Mouse (Mus musculus): ENCODE data around the gene Gria2.

Gria2 gene

DNA sequence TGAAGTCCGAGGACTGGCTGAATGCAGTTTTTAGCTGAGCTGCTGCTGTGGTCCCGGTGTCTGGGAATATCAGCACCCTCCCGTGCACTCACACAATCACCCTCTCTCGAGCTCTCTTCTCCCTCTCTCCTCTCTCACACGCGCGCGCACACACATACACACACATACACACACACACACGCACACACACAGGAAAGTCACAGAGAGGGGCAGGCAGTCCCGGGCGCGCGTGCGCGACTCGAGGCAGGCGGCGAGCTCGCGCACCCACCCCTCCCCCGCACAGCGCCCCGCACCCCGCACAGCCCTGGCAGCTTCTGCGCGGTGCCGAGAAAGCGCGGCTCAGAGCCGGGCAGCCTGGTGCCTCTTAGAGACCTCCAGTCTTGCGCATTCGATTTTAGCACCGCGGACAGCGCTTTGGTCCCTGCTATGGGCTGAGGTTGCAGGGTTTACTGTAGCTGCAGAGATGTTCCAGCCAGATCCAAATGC, at the start of gene Gria2:
TSS of gene Gria2 (minus strand) at position 240 of the 486 bp plus-strand sequence.
- DNase-seq (ENCODE audit: low read depth, low spot score) = no peak

GRCm38 (mm10) chr3:80850947-80851346, 48.3 kb upstream of the Gria2 start:
- no peak for DNase-seq (ENCODE audit: low read depth, low spot score)

DNA sequence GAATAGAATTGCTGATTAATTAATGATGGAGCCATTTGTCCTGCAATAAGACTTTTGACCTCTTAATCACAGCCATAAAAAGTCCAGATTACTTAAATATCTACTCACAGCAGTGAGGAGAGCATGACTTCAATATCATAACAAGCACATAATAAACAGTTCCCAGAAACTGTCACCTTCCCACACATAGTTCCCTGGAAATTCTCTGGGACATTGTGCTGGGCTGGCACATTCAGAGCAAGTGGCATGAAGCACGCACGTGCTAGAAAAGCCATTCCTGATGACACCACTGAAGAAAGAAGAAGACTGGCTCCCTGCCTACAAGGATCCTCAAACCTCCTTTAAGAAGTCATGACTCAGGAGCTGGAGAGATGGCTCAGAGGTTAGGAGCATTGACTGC, 43.0 kb upstream of the Gria2 start:
- DNase-seq (ENCODE audit: low read depth, low spot score) = no peak

DNA sequence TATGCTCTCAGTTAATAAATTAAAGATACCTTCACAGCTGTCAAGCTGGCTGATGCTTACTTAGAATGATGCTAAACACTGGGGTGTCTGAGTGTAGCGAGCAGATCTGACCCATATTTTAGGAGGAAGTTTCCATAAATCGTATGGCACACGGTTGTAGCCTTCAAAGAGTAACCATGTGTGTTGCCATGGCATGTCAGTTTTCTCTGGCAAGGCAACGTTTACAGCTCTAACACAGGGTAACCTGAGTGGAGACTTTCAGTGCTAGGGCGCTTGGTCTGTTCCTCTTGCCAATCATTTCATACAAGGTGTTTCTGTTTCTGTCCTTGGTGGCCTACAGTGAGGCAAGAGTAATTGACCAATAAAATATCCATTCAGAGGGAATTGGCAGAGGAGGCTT, 37.2 kb upstream of the Gria2 start:
- DNase-seq (ENCODE audit: low read depth, low spot score) = no peak

DNA sequence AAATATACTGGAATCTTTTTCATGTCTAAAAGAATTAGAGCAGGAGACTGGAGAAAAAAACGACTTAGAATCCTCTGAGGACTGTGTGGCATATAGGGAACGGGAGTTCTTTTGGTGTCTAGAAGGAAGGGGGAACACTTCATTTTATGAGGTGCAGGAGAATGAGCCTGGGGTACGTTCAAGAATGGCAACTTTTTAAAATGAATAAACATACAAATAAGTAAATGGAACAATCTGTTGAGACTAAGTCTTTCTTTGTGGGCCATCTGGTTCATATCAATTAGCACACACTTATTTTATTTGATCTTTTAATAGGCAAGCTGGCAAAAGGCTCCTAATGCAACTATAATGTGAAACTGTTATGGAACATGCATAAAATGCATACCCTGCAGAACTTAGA, 34.9 kb upstream of the Gria2 start:
- no peak for DNase-seq (ENCODE audit: low read depth, low spot score)

GRCm38 (mm10) chr3:80823975-80824374, 21.3 kb upstream of the Gria2 start:
- peak; percentile 20 for DNase-seq (ENCODE audit: low read depth, low spot score)

DNA sequence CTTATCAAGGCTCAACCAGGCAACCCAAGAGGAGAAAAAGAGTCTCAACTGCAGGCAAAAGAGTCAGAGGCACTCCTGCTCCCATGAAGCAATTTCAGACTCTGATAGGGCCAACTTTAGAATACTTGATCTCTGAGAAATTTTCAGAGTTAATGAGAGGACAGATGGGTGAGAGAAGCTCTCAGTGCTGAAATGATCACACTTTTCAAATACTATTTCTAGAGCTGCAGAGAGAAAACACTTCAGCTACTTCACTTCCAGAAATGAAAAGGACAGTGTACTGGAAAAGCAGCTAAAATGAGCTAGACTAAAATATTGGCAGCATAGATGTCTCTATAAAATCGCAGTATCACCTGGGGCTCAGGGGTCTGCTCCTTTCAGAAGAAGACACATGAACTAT, 16.0 kb upstream of the Gria2 start:
- no peak for DNase-seq (ENCODE audit: low read depth, low spot score)

- no peak for DNase-seq (ENCODE audit: low read depth, low spot score)
Measured at GRCm38 (mm10) chr3:80813734-80814133, 11.1 kb upstream of the Gria2 start.

DNA sequence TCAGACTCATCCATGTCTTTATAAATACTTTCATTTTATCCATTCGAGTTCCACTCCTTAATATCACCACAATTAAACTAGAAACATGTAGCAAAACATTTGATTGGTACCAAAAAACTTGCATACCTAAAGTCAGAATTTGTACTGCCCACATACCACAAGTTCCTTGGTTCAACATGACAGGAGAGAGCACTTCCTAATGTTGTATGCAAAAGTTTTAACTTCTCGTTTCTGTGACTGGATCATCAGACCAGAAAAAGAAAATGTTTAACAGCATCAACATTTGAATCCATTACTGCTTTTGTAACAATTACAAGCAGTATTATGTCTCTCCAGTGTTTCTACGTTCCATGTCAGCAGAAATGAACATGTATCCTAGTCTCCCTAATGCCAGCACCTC, 9.6 kb upstream of the Gria2 start:
- no peak for DNase-seq (ENCODE audit: low read depth, low spot score)

- DNase-seq (ENCODE audit: low read depth, low spot score) = peak; percentile 15
Measured at GRCm38 (mm10) chr3:80805327-80805726, 2.7 kb upstream of the Gria2 start.

- no peak for DNase-seq (ENCODE audit: low read depth, low spot score)
Measured at GRCm38 (mm10) chr3:80803811-80804210, 1.2 kb upstream of the Gria2 start.

- DNase-seq (ENCODE audit: low read depth, low spot score) = no peak
Measured at GRCm38 (mm10) chr3:80803211-80803610, 576 bp upstream of the Gria2 start.

DNA sequence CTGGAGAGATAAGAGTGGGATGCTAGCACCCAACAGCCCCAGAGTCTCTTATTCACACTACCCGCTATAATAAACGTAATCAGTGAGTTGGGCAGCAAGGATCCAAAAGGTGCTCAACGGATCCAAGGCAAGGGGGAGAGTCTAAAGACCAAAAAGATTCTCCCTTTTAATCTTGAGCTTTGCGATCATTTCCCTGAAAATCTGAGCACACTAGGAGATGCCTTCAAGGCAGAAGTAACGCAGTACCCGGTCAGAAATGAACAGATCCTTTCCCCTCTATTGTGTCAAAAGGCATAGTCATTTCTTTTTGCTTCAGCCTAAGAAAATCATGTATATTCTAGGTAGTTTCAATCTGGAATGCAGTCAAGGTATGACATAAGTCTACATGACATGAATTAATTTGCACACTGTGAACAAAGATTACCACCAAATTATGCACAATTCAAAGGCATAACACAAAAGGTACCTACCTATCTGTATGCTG, 766 bp downstream of the Gria2 start:
- DNase-seq (ENCODE audit: low read depth, low spot score) = no peak

DNA sequence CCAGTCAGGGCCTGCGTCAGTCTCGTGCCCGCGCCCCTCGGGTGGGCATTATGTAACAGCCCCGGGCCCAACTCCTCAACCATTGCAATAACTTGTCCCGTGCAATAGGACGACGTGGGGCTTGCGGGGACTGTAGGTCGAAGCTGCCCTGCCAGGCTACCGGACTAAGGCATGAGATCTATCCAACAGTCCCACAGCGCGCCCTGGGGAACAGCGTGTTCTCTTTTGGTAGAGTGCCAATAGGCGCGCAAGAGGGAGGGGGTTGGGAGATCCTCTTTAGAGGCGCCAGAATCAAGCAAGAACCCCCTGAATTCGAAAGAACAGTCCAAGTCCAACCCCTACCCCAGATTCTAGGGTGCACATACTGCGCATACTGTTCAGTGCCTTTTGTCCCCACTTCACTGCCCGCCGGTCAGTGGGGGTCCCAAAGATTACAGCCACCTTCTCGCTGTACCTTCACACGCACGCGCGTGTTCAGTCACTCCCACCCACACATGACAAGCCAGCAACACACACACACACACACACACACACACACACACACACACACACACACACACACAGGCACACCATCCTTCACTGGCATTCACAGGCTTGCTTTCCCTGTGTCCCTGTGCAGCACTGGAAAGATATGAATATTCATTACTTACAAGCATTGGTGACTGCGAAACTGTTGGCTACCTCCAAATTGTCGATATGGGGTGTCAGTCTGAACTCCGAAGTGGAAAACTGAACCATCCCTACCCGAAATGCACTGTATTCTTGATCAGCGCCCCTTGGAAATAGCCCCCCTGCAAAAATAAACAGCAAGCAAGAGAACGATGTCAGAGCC, 1.4 kb downstream of the Gria2 start:
- no peak for DNase-seq (ENCODE audit: low read depth, low spot score)

DNA sequence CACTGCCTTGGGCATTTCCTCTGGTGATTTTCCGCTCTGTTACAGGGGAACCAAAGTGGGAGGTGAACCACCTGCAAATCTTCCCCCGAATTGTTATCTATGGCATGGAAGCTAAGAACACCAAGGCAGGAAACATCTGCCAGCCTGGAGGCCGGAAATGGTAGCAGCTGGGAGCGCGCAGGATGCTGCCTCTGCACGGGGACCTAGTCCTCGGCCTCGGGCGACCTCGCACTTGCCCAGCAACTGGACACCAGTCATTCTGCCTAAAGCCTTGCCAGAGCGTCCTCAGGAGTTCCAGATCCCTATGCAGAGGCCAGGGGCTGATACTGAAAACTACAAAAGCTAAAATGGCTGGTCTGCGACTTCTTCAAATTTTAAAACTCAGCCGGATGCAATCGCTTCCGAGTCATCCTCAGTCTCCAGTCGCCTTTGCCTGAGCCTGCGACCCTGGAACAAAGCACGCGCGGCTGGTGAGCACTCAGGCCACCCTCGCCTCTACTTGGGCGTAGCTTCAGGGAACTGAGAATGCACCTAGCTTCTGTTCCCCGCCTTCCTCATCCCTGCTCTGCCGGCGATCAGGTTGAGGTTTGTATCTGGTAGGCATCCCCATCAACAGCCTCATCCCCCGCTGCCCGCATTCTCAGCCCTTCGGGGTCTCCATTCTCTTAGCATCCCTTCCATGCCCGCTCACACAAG, 2.2 kb downstream of the Gria2 start:
- DNase-seq (ENCODE audit: low read depth, low spot score) = no peak

DNA sequence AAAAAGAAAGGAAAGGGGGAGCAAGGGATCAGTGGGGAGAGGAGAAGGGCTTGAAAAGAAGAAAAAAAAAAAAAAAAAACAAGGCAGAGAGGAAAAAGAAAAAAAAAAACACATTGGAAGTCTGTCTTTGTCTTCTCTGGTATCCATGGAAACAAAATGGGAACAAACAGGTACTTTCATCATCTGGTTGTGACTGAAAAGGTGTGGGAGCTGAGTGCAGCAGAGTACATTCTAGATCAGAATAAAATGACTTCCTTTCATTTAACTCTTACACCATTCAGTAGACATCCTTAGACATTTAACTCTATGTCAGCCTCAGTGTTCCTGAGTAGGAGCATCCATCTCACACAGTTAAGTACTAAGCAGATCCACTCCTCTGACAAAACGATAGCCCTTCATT, 4.7 kb downstream of the Gria2 start:
- no peak for DNase-seq (ENCODE audit: low read depth, low spot score)

DNA sequence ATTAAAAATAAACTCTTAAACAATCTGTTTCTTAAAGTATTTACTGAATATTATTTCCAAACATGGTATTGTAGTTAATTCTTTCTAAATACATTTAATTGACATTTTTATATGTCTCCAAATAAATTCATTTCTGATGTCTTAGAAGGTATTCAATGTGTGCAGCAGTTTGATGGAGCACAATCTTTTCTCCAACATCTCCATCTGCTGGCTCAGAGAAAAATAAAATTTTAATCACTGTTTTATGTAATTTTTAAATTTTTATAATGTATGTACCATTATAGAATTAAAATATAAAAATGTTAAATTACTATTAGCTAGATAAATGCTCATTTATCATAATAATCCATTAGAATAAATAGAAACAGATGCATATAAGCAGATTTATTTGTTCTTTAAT, 5.9 kb downstream of the Gria2 start:
- DNase-seq (ENCODE audit: low read depth, low spot score) = no peak

DNA sequence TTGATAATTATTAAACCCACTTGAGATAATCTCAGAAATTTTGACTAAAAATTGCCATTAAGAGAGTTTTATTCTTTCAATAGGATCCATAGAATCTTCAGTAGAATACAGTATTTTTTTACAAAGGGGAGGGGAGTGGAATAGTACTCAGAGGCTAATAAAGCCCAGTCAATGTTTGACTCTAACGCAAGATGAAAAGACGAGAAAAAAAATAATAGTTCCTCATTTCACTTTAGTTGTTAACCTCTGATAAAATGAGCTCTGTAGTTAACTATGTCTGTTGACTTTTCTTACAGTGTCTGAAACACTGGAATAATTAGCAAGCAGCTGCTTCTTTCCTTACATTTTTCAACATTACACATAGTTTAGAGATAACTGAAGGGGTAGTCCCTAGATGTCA, 7.4 kb downstream of the Gria2 start:
- DNase-seq (ENCODE audit: low read depth, low spot score) = no peak

DNA sequence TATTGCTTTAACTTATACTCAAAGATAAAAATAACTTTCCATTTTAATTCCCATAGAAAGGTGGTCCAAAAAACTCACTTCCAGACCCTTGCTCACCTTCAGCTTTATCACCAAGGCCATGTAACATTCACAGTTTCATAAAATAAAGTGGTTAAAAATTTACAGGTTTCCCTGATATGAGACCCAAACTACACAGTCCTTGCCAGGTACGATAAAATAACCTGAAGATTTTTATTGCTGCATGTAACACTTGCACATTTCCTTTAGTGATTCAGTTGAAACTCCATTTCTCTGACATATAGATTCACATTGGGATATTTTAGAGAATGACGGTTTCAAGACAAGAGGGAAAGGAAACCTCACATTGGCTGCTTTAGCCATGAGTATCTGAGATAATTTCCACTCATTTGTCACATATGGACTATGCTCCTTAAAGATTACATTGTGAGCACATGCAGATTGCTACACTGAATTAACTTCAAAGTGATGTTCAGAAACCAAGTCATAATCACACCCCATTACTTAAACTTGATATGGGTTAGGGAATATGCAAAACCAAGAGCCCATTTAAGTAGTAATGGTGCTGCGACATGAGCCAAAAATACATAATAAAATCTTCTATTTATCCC, 15.4 kb downstream of the Gria2 start:
- no peak for DNase-seq (ENCODE audit: low read depth, low spot score)

DNA sequence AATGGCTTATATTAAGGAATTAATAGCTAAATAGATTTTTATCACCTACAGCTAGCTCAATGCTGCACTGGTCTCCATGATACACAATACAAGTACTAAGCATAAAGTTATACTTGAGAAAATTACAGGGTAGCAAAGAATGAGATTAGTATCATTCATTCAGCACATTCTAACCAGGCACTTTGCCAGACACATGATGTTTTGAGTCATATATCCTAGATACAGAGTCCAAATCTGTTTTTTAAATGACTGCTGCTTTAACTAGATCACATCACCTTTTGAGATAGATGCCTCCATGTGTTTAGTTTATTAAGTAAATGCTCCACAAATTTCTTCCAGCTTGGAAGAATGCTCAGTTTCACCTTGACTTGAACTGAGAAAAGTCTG, 21.5 kb downstream of the Gria2 start:
- DNase-seq (ENCODE audit: low read depth, low spot score) = no peak

DNA sequence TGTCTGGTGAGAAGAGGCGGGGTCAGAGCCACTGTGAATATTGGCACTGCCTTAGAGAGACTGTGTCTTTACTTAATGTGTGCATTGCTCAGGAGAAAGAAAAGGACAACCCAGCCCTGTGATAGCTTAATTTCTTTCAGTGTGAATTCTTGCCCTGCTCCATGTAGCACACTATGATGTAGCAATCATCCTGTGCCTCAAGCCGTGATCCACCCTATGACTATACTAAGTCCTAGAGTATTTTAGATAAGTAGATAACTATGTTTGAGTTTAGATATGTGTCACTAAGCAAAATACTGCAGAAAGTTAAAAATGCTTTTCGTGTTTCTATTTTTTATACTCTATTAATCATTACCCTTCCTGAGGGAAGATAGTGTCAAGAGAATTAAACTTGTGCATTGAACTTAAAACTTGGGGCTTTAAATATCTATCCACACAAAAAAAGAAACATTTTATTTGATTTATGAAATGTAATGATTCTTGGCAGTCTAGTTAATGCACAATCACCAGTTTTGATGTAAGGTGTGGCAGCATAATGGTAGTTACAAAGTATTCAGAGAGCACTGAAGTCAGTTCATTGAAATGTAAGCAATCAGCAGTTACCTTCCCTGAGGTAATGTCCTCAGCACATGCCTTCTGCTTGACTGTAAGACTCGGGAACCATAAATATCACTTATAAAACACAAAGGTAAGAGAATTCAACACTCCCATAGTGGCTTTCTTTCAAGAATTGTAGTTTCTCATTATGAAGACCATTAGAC, 22.1 kb downstream of the Gria2 start:
- DNase-seq (ENCODE audit: low read depth, low spot score) = no peak

DNA sequence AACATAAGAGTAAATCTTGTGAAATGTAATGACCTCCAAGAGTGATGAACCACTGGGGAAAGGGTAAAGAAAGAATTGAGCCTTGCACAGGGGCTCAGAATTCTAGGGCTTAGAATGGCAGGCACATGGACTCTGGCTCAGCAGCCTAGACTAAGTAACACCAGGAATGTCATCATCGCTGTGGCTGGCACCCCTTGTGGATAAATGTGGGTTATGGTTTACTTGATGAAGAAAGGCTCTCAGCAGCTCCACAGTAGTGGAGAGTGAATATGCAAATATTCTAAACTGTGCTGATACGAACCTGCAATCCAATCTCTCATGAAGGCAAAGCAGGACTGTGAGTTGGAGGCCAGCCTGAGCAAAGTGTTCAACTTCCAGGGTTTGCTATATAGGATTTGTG, 26.0 kb downstream of the Gria2 start:
- DNase-seq (ENCODE audit: low read depth, low spot score) = no peak
